Mouse (Mus musculus) brain, embryonic 18.5 days (tissue): Measurements from ENCODE around the gene Xylt1.

Experiments used
- DNase-seq: peaks from one replicate; pipeline ENCODE4 v3.0.0-alpha.2; 2012; ENCODE audit warnings: low read depth, low spot score

Xylt1 gene

GRCm38 (mm10) chr7:117480831-117481230, 100.1 kb downstream of the Xylt1 start:
- no peak for DNase-seq

- DNase-seq: no peak
Measured at GRCm38 (mm10) chr7:117481404-117481803, 100.6 kb downstream of the Xylt1 start.

GRCm38 (mm10) chr7:117482701-117483100, 101.9 kb downstream of the Xylt1 start:
- no peak for DNase-seq

- no peak for DNase-seq
Measured at GRCm38 (mm10) chr7:117484589-117484988, 103.8 kb downstream of the Xylt1 start.

- no peak for DNase-seq
Measured at GRCm38 (mm10) chr7:117484989-117485536, 104.3 kb downstream of the Xylt1 start.

GRCm38 (mm10) chr7:117486425-117487172, 105.8 kb downstream of the Xylt1 start:
- no peak for DNase-seq

GRCm38 (mm10) chr7:117487173-117487490, 106.4 kb downstream of the Xylt1 start:
- DNase-seq: no peak

GRCm38 (mm10) chr7:117489973-117490372, 109.2 kb downstream of the Xylt1 start:
- DNase-seq: no peak

GRCm38 (mm10) chr7:117490500-117491205, 109.9 kb downstream of the Xylt1 start:
- DNase-seq: no peak

GRCm38 (mm10) chr7:117491495-117491894, 110.7 kb downstream of the Xylt1 start:
- DNase-seq: no peak

- DNase-seq: no peak
Measured at GRCm38 (mm10) chr7:117494210-117494609, 113.4 kb downstream of the Xylt1 start.

- no peak for DNase-seq
Measured at GRCm38 (mm10) chr7:117494618-117495310, 114.0 kb downstream of the Xylt1 start.

- DNase-seq: no peak
Measured at GRCm38 (mm10) chr7:117495751-117496150, 115.0 kb downstream of the Xylt1 start.

- DNase-seq: no peak
Measured at GRCm38 (mm10) chr7:117498173-117498572, 117.4 kb downstream of the Xylt1 start.

- DNase-seq: no peak
Measured at GRCm38 (mm10) chr7:117501355-117502181, 120.8 kb downstream of the Xylt1 start.

GRCm38 (mm10) chr7:117502415-117502814, 121.6 kb downstream of the Xylt1 start:
- no peak for DNase-seq

GRCm38 (mm10) chr7:117503714-117504113, 122.9 kb downstream of the Xylt1 start:
- DNase-seq: no peak

- DNase-seq: no peak
Measured at GRCm38 (mm10) chr7:117505791-117506190, 125.0 kb downstream of the Xylt1 start.

- DNase-seq: no peak
Measured at GRCm38 (mm10) chr7:117507351-117507750, 126.6 kb downstream of the Xylt1 start.

- no peak for DNase-seq
Measured at GRCm38 (mm10) chr7:117508090-117508489, 127.3 kb downstream of the Xylt1 start.

GRCm38 (mm10) chr7:117510113-117510512, 129.3 kb downstream of the Xylt1 start:
- no peak for DNase-seq
